In genomic region chr17:67889481-67890325, GRCm38 (mm10) we compare ENCODE assay signal across 14 mouse cellular contexts.
DNase-seq lines count a peak whose midpoint lies in the region; ATAC-seq and TF ChIP-seq lines count a peak whose summit lies in the region.
"Had no signal": no experiment of that assay in that cellular context is flagged by ENCODE, and none has a peak within 500 bp of the region (broad histone marks: within the 10 kb centered on the region; RNA-seq: fewer than 3 reads in every experiment).

No protein-coding gene starts in this region.

- WGBS in liver, postnatal 0 days (ENCODE audit: insufficient replicate concordance), result 44% methylated on average over 20 of the region's 20 CpGs
- 47% methylated on average over 20 of the region's 20 CpGs for WGBS in liver, embryonic 12.5 days (ENCODE audit: insufficient replicate concordance)
- WGBS in embryonic facial prominence, embryonic 14.5 days, result 80% methylated on average over 20 of the region's 20 CpGs
- whole genome bisulfite sequencing in hindbrain, embryonic 10.5 days, result 78% methylated on average over 20 of the region's 20 CpGs

- no peak for ATAC-seq in liver, postnatal 0 days
- no peak for ATAC-seq in liver, embryonic 12.5 days
- ATAC-seq in embryonic facial prominence, embryonic 14.5 days (ENCODE audit: low read depth), result no peak
- ATAC-seq in hematopoietic stem cell, adult 5-6 weeks (replicated peaks in 1 of 2; ENCODE audit: insufficient read depth in 1 of 2, low FRiP score in 2 of 2, low TSS enrichment in 1 of 2, low read depth in 1 of 2, poor library complexity in 2 of 2, severe bottlenecking in 2 of 2), result peak; percentile 88 to 93
- ATAC-seq: forebrain, embryonic 15.5 days; intestine, embryonic 16.5 days had no signal

- H3K4me2 ChIP-seq in liver, postnatal 0 days (ENCODE audit: low read depth, low read length), result peak overlapping the region; percentile 27
- H3K4me2 ChIP-seq in liver, embryonic 12.5 days, result no peak overlapping the region
- H3K4me2 ChIP-seq in embryonic facial prominence, embryonic 14.5 days (ENCODE audit: low read depth, low read length), result no peak overlapping the region
- H3K4me2 ChIP-seq: forebrain, embryonic 15.5 days had no signal

- no peak for TF ChIP-seq CTCF in liver, postnatal 0 days (IDR thresholded peaks at IDR 0.05; ENCODE audit: low read depth)

- no peaks in the 10 kb centered on the region for H3K36me3 ChIP-seq in liver, postnatal 0 days (replicated peaks; ENCODE audit: insufficient read depth, low read length)
- H3K36me3 ChIP-seq in liver, embryonic 12.5 days, result no peaks in the 10 kb centered on the region
- H3K36me3 ChIP-seq in embryonic facial prominence, embryonic 14.5 days (ENCODE audit: control insufficient read depth, insufficient read depth, low read length), result peaks cover 70% of the 10 kb centered on the region
- peaks cover 13% of the 10 kb centered on the region for H3K36me3 ChIP-seq in hindbrain, embryonic 10.5 days
- H3K36me3 ChIP-seq: forebrain, embryonic 15.5 days had no signal

- H3K9ac ChIP-seq in liver, postnatal 0 days (replicated peaks), result no peak overlapping the region
- H3K9ac ChIP-seq in liver, embryonic 12.5 days, result no peak overlapping the region
- no peak overlapping the region for H3K9ac ChIP-seq in embryonic facial prominence, embryonic 14.5 days (ENCODE audit: low read depth, low read length)
- H3K9ac ChIP-seq: forebrain, embryonic 15.5 days had no signal

- no peak overlapping the region for H3K27ac ChIP-seq in liver, postnatal 0 days (ENCODE audit: low read depth)
- H3K27ac ChIP-seq in liver, embryonic 12.5 days, result no peak overlapping the region
- 0 out of 2 replicates have a peak overlapping the region, but pooled peaks have one; percentile 8 for H3K27ac ChIP-seq in embryonic facial prominence, embryonic 14.5 days (replicated peaks; ENCODE audit: low read depth, low read length)
- H3K27ac ChIP-seq in hindbrain, embryonic 10.5 days, result no peak overlapping the region
- H3K27ac ChIP-seq: forebrain, embryonic 15.5 days had no signal

- H3K9me3 ChIP-seq in liver, postnatal 0 days (ENCODE audit: low read length), result no peaks in the 10 kb centered on the region
- no peaks in the 10 kb centered on the region for H3K9me3 ChIP-seq in liver, embryonic 12.5 days (replicated peaks)
- no peaks in the 10 kb centered on the region for H3K9me3 ChIP-seq in embryonic facial prominence, embryonic 14.5 days (ENCODE audit: control insufficient read depth, low read length)
- H3K9me3 ChIP-seq in hindbrain, embryonic 10.5 days, result no peaks in the 10 kb centered on the region
- H3K9me3 ChIP-seq: forebrain, embryonic 15.5 days had no signal

- DNase-seq in adrenal gland, adult (ENCODE audit: inconsistent age in 2 of 2, low spot score in 1 of 2), result peak; percentile 47 to 71
- DNase-seq in adrenal gland, adult 18-20 months (ENCODE audit: low spot score in 2 of 2), result no peak
- no peak for DNase-seq in liver, postnatal 0 days
- no peak for DNase-seq in embryonic facial prominence, embryonic 14.5 days (ENCODE audit: low spot score)
- DNase-seq in MN1 (ENCODE audit: low spot score), result no peak
- no peak for DNase-seq in hindbrain, embryonic 10.5 days (ENCODE audit: low spot score)
- DNase-seq: cerebellum, adult 11 months; embryo, embryonic 11 days; lung, postnatal 14 days; thymus, postnatal 14 days had no signal

- no peak overlapping the region for H3K4me3 ChIP-seq in liver, postnatal 0 days (ENCODE audit: low read depth, low read length)
- H3K4me3 ChIP-seq in liver, embryonic 12.5 days, result no peak overlapping the region
- H3K4me3 ChIP-seq in embryonic facial prominence, embryonic 14.5 days (ENCODE audit: low read depth, low read length), result no peak overlapping the region
- H3K4me3 ChIP-seq in hindbrain, embryonic 10.5 days, result no peak overlapping the region
- H3K4me3 ChIP-seq: forebrain, embryonic 15.5 days had no signal

- H3K4me1 ChIP-seq in liver, postnatal 0 days (ENCODE audit: insufficient read depth), result no peaks in the 10 kb centered on the region
- no peaks in the 10 kb centered on the region for H3K4me1 ChIP-seq in liver, embryonic 12.5 days
- no peaks in the 10 kb centered on the region for H3K4me1 ChIP-seq in embryonic facial prominence, embryonic 14.5 days (ENCODE audit: control insufficient read depth, insufficient read depth, low read length)
- H3K4me1 ChIP-seq in hindbrain, embryonic 10.5 days (replicated peaks), result no peaks in the 10 kb centered on the region
- H3K4me1 ChIP-seq: forebrain, embryonic 15.5 days had no signal

- no peak for TF ChIP-seq EP300 in liver, postnatal 0 days (IDR thresholded peaks at IDR 0.05; ENCODE audit: low read depth)

- no peaks in the 10 kb centered on the region for H3K27me3 ChIP-seq in liver, postnatal 0 days (ENCODE audit: insufficient read depth, low read length)
- H3K27me3 ChIP-seq in liver, embryonic 12.5 days (replicated peaks), result no peaks in the 10 kb centered on the region
- H3K27me3 ChIP-seq in embryonic facial prominence, embryonic 14.5 days (replicated peaks; ENCODE audit: control insufficient read depth, insufficient read depth, low read length), result no peaks in the 10 kb centered on the region
- H3K27me3 ChIP-seq in hindbrain, embryonic 10.5 days (ENCODE audit: insufficient read depth, poor library complexity, severe bottlenecking), result no peaks in the 10 kb centered on the region
- H3K27me3 ChIP-seq: forebrain, embryonic 15.5 days had no signal

Comparison
In these comparisons a context has a peak if more than half of its experiments do, and no peak if none do; other contexts are left out.
1. DNase-seq: peak in adrenal gland, adult (2 of 2); none in adrenal gland, adult 18-20 months (0 of 2), liver, postnatal 0 days (single experiment), embryonic facial prominence, embryonic 14.5 days (single experiment), MN1 (single experiment) and hindbrain, embryonic 10.5 days (single experiment).
2. ATAC-seq: peak in hematopoietic stem cell, adult 5-6 weeks (2 of 2); none in liver, postnatal 0 days (single experiment), liver, embryonic 12.5 days (single experiment) and embryonic facial prominence, embryonic 14.5 days (single experiment).